Mouse (Mus musculus): Measurements from ENCODE around the gene Fam167b. TPM values are rescaled to one million over a fixed set of nuclear protein-coding genes. Genes with fewer than 3 reads are reported as not detected.

The Fam167b gene
- total and polyA plus RNA-seq, 3 experiments = 1.1 to 1.2 TPM; not detected in 1

DNA sequence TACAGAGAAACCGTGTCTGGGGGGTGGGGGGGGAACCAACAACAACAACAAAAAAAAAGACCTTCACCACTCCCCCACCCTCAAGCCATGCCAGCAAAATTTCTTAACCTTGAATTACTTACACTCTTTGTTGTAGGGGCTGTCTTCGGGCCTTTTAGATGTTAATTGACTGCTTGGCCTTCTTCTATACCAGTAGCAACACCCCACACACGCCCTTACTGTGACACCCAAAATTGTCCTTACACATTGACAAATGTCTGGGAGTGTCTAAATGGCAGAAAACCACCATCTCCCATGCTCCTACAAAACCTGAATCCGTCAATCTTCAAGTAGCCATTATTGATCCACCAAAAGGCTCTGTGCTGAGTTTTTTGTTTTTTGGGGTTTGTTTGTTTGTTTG lies 34.2 kb downstream of the Fam167b start:
- dilution Hi-C loops (cut with MboI; ENCODE audit: extremely low pct_ligation_motif_present, extremely low pct_unique_long_range_greater_than_20kb, low sequenced_read_pairs) = no loop called here

DNA sequence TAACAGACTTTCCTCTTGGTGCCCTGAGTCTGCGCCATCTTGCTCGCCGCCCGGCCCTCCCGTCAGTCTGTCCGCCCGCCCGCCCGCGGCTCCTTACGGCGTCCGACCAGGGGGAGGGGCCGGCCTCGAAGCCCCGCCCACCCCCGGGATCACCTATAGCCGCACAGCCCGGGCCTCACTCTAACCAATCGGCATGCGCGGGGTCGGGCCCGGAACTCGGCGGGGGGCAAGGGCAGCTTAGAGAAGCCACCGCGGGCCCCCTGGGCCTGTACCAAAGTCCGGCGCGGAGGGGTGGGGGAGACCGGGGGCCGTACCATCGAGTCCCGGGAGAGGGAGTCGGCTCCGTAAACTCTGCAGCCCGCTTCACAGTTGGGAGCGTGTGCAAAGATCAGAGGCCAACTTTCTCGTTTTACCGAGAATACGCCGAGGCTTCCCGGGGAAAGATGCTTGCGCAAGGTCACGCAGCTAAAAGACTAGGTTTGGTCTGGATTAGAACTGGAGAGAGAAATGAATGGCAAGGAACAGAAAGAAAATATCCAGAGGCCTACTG lies 35.7 kb downstream of the Fam167b start, which contains the start of gene Hdac1:
Hdac1 (minus strand) TSS at position 122 of the 550 bp plus-strand sequence.
- dilution Hi-C loops (cut with MboI; ENCODE audit: extremely low pct_ligation_motif_present, extremely low pct_unique_long_range_greater_than_20kb, low sequenced_read_pairs) (no loop called here), in situ Hi-C loops (cut with MboI; ENCODE audit: low pct_ligation_motif_present, low pct_unique_long_range_greater_than_20kb, low sequenced_read_pairs) (no loop called here)
- Histone ChIP-seq H3K27ac (ENCODE audit: insufficient read depth, low read depth) (peak within 1 kb of the TSS; percentile 67), H3K9ac (ENCODE audit: insufficient read depth, low read depth) (peak within 1 kb of the TSS; percentile 98), H3K36me3 (replicated peaks in 1 of 2; ENCODE audit: control insufficient read depth in 1 of 2, insufficient read depth in 1 of 2, low read length in 1 of 2) (peaks cover 10 to 27% of the 10 kb centered on the region in 2 experiments), H3K9me3 (replicated peaks; ENCODE audit: low read length) (no peaks in the 10 kb centered on the region), H3K79me2 (replicated peaks; ENCODE audit: control insufficient read depth, extremely low read depth, insufficient read depth, poor library complexity, severe bottlenecking) (peaks cover 47% of the 10 kb centered on the region), H3K4me3 (replicated peaks in 1 of 3; ENCODE audit: low read depth in 2 of 3, low read length in 2 of 3, poor library complexity in 1 of 3) (peak within 1 kb of the TSS; percentile 96 to 100 (median 98)), H3K4me1 (ENCODE audit: control insufficient read depth in 1 of 2, insufficient read depth in 2 of 2) (peaks cover 2 to 36% of the 10 kb centered on the region in 2 experiments; a peak in 2 of 4 replicates), H3K4me2 (ENCODE audit: insufficient read depth, low read depth, poor library complexity, severe bottlenecking) (peak within 1 kb of the TSS; percentile 98), H3K27me3 (replicated peaks) (no peaks in the 10 kb centered on the region)
- DNase-seq (ENCODE audit: extremely low read depth) = peak; percentile 97
- TF ChIP-seq NRF1 (IDR thresholded peaks at IDR 0.05; ENCODE audit: low read depth, low read length) = peak; percentile 76
- no peak for TF ChIP-seq MAX (IDR thresholded peaks at IDR 0.05; ENCODE audit: low read length)
- TF ChIP-seq JUN (IDR thresholded peaks at IDR 0.05; ENCODE audit: insufficient read depth, low read depth, low read length) = no peak
- peak; percentile 88 for TF ChIP-seq ELF1 (IDR thresholded peaks at IDR 0.05; ENCODE audit: low read depth, low read length)
- TF ChIP-seq MEF2A (IDR thresholded peaks at IDR 0.05; ENCODE audit: borderline replicate concordance, low read depth, low read length) = peak; percentile 69
- peak; percentile 89 for TF ChIP-seq POLR2A (IDR thresholded peaks at IDR 0.05; ENCODE audit: low read depth, low read length)
- TF ChIP-seq PAX5 (IDR thresholded peaks at IDR 0.05; ENCODE audit: low read length) = no peak
- TF ChIP-seq SMC3 (IDR thresholded peaks at IDR 0.05; ENCODE audit: low read depth, low read length) = no peak
- no peak; the same call in 1 of the 2 replicates for TF ChIP-seq BHLHE40 (IDR thresholded peaks at IDR 0.05; ENCODE audit: low read depth, low read length)
- no peak for TF ChIP-seq RAD21 (IDR thresholded peaks at IDR 0.05; ENCODE audit: low read depth, low read length)
- TF ChIP-seq MXI1 (IDR thresholded peaks at IDR 0.05; ENCODE audit: low read depth, low read length) = peak; percentile 60; the same call in 1 of the 2 replicates
- peak; percentile 65; the same call in 1 of the 2 replicates for TF ChIP-seq SIN3A (IDR thresholded peaks at IDR 0.05; ENCODE audit: low read length)
- TF ChIP-seq MAFK (IDR thresholded peaks at IDR 0.05; ENCODE audit: insufficient replicate concordance, low read length) = no peak
- TF ChIP-seq EP300 (IDR thresholded peaks at IDR 0.05; ENCODE audit: low read length) = no peak
- no peak for TF ChIP-seq CTCF (conservative IDR thresholded peaks at IDR 0.05 in 1 of 2, IDR thresholded peaks at IDR 0.05 in 1 of 2; ENCODE audit: low read depth in 2 of 2, low read length in 2 of 2)
- no peak for TF ChIP-seq MYC (IDR thresholded peaks at IDR 0.05; ENCODE audit: low read depth, low read length)
- TF ChIP-seq E2F4 (IDR thresholded peaks at IDR 0.05; ENCODE audit: insufficient replicate concordance, low read depth, low read length) = no peak
- TF ChIP-seq KAT2A (IDR thresholded peaks at IDR 0.05; ENCODE audit: insufficient replicate concordance, low read length) = no peak
- TF ChIP-seq ZC3H11A (IDR thresholded peaks at IDR 0.05; ENCODE audit: low read depth, low read length) = no peak
- peak; percentile 99 for TF ChIP-seq CHD1 (IDR thresholded peaks at IDR 0.05; ENCODE audit: low read depth, low read length)
- no peak for TF ChIP-seq RCOR1 (conservative IDR thresholded peaks at IDR 0.05; ENCODE audit: low read depth, low read length)
- TF ChIP-seq IRF4 (IDR thresholded peaks at IDR 0.05; ENCODE audit: low read depth, low read length) = peak; percentile 78
- peak; percentile 66 for TF ChIP-seq NELFE (IDR thresholded peaks at IDR 0.05; ENCODE audit: low read depth, low read length)
- peak; percentile 69; the same call in 1 of the 2 replicates for TF ChIP-seq POLR2AphosphoS2 (IDR thresholded peaks at IDR 0.05; ENCODE audit: low read depth, low read length)
- no peak for TF ChIP-seq ZNF384 (IDR thresholded peaks at IDR 0.05; ENCODE audit: low read depth, low read length)
- no peak for TF ChIP-seq ETS1 (conservative IDR thresholded peaks at IDR 0.05; ENCODE audit: low read depth, low read length)
- peak; percentile 85 for TF ChIP-seq TCF12 (IDR thresholded peaks at IDR 0.05; ENCODE audit: low read depth, low read length)
- TF ChIP-seq MAZ (IDR thresholded peaks at IDR 0.05; ENCODE audit: low read depth, low read length) = peak; percentile 91
- no peak for TF ChIP-seq ZKSCAN1 (IDR thresholded peaks at IDR 0.05; ENCODE audit: borderline replicate concordance, low read depth, low read length)
- peak; percentile 68 for TF ChIP-seq HCFC1 (IDR thresholded peaks at IDR 0.05; ENCODE audit: low read depth, low read length)
- no peak for TF ChIP-seq JUND (conservative IDR thresholded peaks at IDR 0.05; ENCODE audit: low read depth, low read length)

More for the DNA sequence above, 34.2 kb downstream of the Fam167b start:
- Histone ChIP-seq H3K4me3 (replicated peaks in 1 of 3; ENCODE audit: low read depth in 2 of 3, low read length in 2 of 3, poor library complexity in 1 of 3) (no peak overlapping the region), H3K27me3 (replicated peaks) (no peaks in the 10 kb centered on the region), H3K4me2 (ENCODE audit: insufficient read depth, low read depth, poor library complexity, severe bottlenecking) (no peak overlapping the region), H3K9ac (ENCODE audit: insufficient read depth, low read depth) (no peak overlapping the region), H3K79me2 (replicated peaks; ENCODE audit: control insufficient read depth, extremely low read depth, insufficient read depth, poor library complexity, severe bottlenecking) (peaks cover 33% of the 10 kb centered on the region), H3K4me1 (ENCODE audit: control insufficient read depth in 1 of 2, insufficient read depth in 2 of 2) (peaks cover 2 to 22% of the 10 kb centered on the region in 2 experiments; a peak in 2 of 4 replicates), H3K27ac (ENCODE audit: insufficient read depth, low read depth) (no peak overlapping the region), H3K36me3 (replicated peaks in 1 of 2; ENCODE audit: control insufficient read depth in 1 of 2, insufficient read depth in 1 of 2, low read length in 1 of 2) (peaks cover 12 to 22% of the 10 kb centered on the region in 2 experiments), H3K9me3 (replicated peaks; ENCODE audit: low read length) (no peaks in the 10 kb centered on the region)
- TF ChIP-seq MAZ (IDR thresholded peaks at IDR 0.05; ENCODE audit: low read depth, low read length) (no peak), SIN3A (IDR thresholded peaks at IDR 0.05; ENCODE audit: low read length) (no peak), ETS1 (conservative IDR thresholded peaks at IDR 0.05; ENCODE audit: low read depth, low read length) (no peak), EP300 (IDR thresholded peaks at IDR 0.05; ENCODE audit: low read length) (no peak), E2F4 (IDR thresholded peaks at IDR 0.05; ENCODE audit: insufficient replicate concordance, low read depth, low read length) (no peak)
- in situ Hi-C loops (cut with MboI; ENCODE audit: low pct_ligation_motif_present, low pct_unique_long_range_greater_than_20kb, low sequenced_read_pairs) = no loop called here
- no peak for DNase-seq (ENCODE audit: extremely low read depth)
